Mouse (Mus musculus): ENCODE measurements around the gene Gdf11. TPM values are rescaled to one million over a fixed set of nuclear protein-coding genes. Genes with fewer than 3 reads are reported as not detected.
A peak's percentile ranks its signal among the peaks of the same experiment; 100 is the strongest.

The Gdf11 gene
- polyA plus RNA-seq, 1 experiment from 2014 or later, result 4.3 TPM

DNA sequence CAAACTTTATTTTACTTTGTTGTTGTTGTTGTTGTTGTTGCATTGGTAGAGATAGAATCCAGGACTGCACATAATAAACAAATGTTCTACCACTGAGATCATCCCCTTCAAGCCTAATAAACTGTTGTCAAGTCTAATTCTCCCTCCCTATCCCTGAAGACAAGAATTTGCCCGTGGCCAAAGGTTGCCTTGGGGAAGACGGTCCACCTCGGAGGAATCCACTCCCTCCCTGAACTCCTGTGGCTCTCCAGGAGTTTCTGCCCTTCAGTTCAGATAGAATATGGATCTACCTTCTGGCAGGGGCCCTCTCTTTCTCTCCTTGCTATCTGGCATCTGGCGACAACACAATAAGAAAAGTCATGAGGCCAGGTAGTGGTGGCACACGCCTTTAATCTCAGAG is 13.3 kb upstream of the Gdf11 start:
- ATAC-seq (ENCODE audit: insufficient number of reproducible peaks, low FRiP score), result no peak
- H3K4me2 ChIP-seq, result no peak overlapping the region
- WGBS, result 71% methylated on average over 5 of the region's 5 CpGs
- 0 out of 2 replicates have a peak, but pooled peaks cover 7% of the 10 kb centered on the region for H3K4me1 ChIP-seq (replicated peaks)
- H3K27me3 ChIP-seq (replicated peaks), result no peaks in the 10 kb centered on the region
- no peak overlapping the region for H3K4me3 ChIP-seq
- H3K9ac ChIP-seq, result no peak overlapping the region
- H3K9me3 ChIP-seq (replicated peaks), result no peaks in the 10 kb centered on the region
- no peak overlapping the region for H3K27ac ChIP-seq (ENCODE audit: poor library complexity, severe bottlenecking)
- no peaks in the 10 kb centered on the region for H3K36me3 ChIP-seq

DNA sequence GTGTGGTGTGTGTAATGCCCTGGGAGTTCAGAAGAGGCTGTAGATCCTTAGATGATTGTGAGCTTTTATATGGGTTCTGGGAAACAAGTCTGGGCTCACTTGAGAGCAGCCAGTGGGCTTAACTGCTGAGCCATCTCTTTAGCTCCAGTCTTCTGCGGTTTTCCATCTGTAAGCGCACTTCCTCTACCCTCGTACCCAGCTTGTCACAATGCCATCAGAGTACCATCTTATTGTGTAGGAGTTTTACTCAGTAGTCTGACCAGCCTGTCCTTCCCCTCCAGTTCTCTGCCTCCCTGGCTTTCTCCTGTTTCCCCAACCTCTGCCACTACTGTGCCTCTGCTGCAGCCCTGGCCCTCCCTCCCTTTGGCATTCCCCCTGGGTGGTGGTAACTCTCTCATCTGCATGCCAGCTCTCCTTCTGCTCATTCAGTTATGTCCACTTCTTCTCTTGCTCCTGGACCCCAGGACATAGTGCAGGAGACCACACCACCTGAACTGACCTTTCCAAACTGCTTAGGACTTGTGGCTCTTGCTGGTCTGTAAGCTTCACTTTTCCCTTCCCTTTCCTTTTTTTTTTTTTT is 11.0 kb upstream of the Gdf11 start:
- Histone ChIP-seq H3K36me3 (no peaks in the 10 kb centered on the region), H3K9ac (no peak overlapping the region), H3K9me3 (replicated peaks) (no peaks in the 10 kb centered on the region), H3K27me3 (replicated peaks) (no peaks in the 10 kb centered on the region), H3K4me2 (no peak overlapping the region), H3K4me1 (replicated peaks) (no peaks in the 10 kb centered on the region), H3K4me3 (no peak overlapping the region), H3K27ac (ENCODE audit: poor library complexity, severe bottlenecking) (no peak overlapping the region)
- no peak for ATAC-seq (ENCODE audit: insufficient number of reproducible peaks, low FRiP score)
- WGBS, result 69% methylated on average over 3 of the region's 3 CpGs

DNA sequence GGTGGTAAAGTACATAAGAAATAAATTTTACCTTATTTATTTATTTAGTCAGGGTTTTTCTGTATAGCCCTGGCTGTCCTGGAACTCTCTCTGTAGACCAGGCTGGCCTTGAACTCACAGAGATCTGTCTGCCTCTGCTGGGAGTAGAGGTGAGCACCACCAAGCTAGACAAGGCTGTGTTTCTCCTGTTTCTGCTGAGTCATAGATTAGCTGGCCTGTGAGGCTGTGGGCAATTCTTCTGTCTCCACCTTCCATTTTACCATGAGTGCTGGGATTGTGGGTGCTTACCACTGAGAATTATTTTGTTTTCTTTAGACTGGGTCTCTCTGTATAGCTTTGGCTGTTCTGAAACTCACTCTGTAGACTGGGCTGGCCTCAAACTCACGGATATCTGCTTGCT is 9.9 kb upstream of the Gdf11 start:
- H3K36me3 ChIP-seq, result no peaks in the 10 kb centered on the region
- H3K9ac ChIP-seq, result no peak overlapping the region
- no peak for ATAC-seq (ENCODE audit: insufficient number of reproducible peaks, low FRiP score)
- no peaks in the 10 kb centered on the region for H3K9me3 ChIP-seq (replicated peaks)
- H3K4me1 ChIP-seq (replicated peaks), result peaks cover 5% of the 10 kb centered on the region
- peaks cover 10% of the 10 kb centered on the region for H3K27me3 ChIP-seq (replicated peaks)
- WGBS, result 65% methylated on average over 1 of the region's 1 CpGs
- no peak overlapping the region for H3K4me2 ChIP-seq
- H3K4me3 ChIP-seq, result no peak overlapping the region
- H3K27ac ChIP-seq (ENCODE audit: poor library complexity, severe bottlenecking), result no peak overlapping the region

DNA sequence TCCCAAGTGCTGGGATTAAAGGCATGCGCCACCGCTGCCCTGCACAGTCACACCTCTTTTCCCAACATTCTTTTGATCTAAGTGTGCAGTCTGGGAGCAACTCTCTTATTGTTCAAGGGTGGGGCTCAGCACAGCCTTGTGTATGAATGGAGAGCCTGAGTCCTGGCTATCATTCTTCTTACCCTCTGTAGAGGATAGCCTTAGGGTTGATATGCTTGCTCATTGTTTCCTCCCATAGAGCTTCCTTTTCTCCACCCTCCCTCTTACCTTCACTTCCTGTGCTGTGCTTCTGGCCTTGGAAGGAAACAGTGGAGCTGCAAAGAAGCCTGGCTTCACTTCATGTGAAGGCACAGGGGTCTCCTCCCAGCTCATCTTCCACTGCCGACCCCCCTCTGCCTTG is 9.2 kb upstream of the Gdf11 start, which contains the start of gene Cd63:
Cd63 (plus strand) TSS at position 292 of the 400 bp plus-strand sequence.
- Histone ChIP-seq H3K4me2 (no peak within 1 kb of the TSS), H3K4me1 (replicated peaks) (peaks cover 12% of the 10 kb centered on the region), H3K27me3 (replicated peaks) (peaks cover 17% of the 10 kb centered on the region), H3K4me3 (no peak within 1 kb of the TSS), H3K36me3 (no peaks in the 10 kb centered on the region), H3K9ac (no peak within 1 kb of the TSS), H3K9me3 (replicated peaks) (no peaks in the 10 kb centered on the region), H3K27ac (ENCODE audit: poor library complexity, severe bottlenecking) (no peak within 1 kb of the TSS)
- 0 out of 2 replicates have a peak, but pooled peaks have one; percentile 24 for ATAC-seq (ENCODE audit: insufficient number of reproducible peaks, low FRiP score)
- WGBS, result 84% methylated on average over 3 of the region's 3 CpGs

DNA sequence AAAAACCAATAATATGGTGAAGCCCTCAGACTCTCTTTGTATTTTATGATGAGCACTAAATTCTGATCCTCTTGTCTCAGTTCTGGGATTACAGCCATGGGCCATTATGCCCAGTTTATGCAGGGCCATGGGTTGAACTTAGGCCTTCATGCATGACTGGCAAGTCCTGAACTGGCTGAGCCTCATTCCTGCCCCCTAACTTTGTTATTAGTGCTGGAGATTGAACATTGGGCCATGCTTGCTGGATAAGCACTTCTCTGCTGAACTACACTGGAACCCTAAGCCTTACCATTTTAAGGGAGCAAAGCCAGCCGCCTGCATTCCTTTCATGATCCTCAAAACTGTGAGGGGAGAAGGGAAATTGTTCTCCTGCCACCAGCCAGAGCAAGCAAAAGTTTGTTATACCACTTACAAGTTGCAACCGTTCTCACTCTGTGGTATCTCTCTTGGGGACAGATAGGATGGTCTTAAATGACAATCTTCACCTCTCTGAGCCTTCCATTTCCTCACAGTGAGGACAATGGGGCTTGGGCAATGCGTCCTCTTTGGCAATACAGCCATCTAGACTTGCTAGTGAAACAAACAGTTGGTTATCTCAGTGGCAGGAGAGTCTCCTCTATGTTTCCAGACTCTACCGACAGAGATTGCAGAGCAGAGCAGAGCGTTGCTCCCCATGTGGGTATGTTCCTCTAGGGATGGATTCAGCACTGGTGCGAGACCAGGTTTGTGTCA is 8.4 kb upstream of the Gdf11 start:
- no peak for ATAC-seq (ENCODE audit: insufficient number of reproducible peaks, low FRiP score)
- Histone ChIP-seq H3K36me3 (no peaks in the 10 kb centered on the region), H3K9ac (no peak overlapping the region), H3K4me3 (no peak overlapping the region), H3K27ac (ENCODE audit: poor library complexity, severe bottlenecking) (no peak overlapping the region), H3K4me2 (no peak overlapping the region), H3K4me1 (replicated peaks) (peaks cover 18% of the 10 kb centered on the region), H3K9me3 (replicated peaks) (no peaks in the 10 kb centered on the region), H3K27me3 (replicated peaks) (peaks cover 17% of the 10 kb centered on the region)
- WGBS, result 61% methylated on average over 6 of the region's 6 CpGs

DNA sequence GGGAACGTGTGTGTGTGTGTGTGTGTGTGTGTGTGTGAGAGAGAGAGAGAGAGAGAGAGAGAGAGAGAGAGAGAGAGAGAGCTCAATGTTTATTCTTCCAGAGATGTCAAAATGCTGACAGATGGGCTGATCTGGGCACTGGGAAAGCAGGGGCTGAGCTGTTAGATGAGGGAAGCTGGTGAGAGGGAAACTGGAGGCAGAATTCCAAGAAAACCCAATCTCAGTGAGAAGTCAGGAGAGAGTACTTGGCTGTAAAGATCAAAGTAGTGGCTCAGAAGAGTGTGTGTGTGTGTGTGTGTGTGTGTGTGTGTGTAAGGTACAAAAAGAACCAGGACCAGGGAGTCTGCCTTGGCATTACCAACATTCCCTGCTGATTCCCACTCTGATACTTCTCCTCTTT is 6.0 kb upstream of the Gdf11 start:
- Histone ChIP-seq H3K4me2 (no peak overlapping the region), H3K27me3 (replicated peaks) (peaks cover 26% of the 10 kb centered on the region), H3K4me1 (replicated peaks) (peaks cover 20% of the 10 kb centered on the region), H3K4me3 (no peak overlapping the region), H3K9ac (no peak overlapping the region), H3K27ac (ENCODE audit: poor library complexity, severe bottlenecking) (no peak overlapping the region), H3K36me3 (no peaks in the 10 kb centered on the region), H3K9me3 (replicated peaks) (no peaks in the 10 kb centered on the region)
- no peak for ATAC-seq (ENCODE audit: insufficient number of reproducible peaks, low FRiP score)
- 11% methylated on average over 1 of the region's 1 CpGs for WGBS

DNA sequence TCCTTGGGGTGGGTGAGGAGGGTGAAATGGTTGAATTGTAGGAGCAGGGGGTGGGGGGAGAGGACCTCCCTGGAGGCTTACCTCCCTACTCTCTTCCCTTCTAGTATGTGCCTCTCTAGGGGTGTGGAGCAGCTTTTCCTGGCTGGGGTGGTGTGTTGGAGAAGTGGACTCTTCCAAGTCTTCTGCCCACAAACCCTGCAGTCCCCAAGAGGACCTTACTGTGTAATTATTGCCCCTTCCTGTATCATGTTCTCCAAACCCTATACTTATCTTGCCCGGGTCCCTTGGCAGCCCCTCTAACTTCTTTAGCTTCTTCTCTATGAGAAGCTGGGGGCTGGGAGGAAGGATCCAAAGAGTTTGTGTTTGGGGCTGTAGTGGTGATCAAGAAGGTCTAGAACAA is 5.3 kb upstream of the Gdf11 start:
- H3K27ac ChIP-seq (ENCODE audit: poor library complexity, severe bottlenecking), result no peak overlapping the region
- peaks cover 26% of the 10 kb centered on the region for H3K27me3 ChIP-seq (replicated peaks)
- no peaks in the 10 kb centered on the region for H3K9me3 ChIP-seq (replicated peaks)
- H3K4me3 ChIP-seq, result no peak overlapping the region
- H3K4me2 ChIP-seq, result no peak overlapping the region
- H3K9ac ChIP-seq, result no peak overlapping the region
- WGBS, result 39% methylated on average over 1 of the region's 1 CpGs
- no peak for ATAC-seq (ENCODE audit: insufficient number of reproducible peaks, low FRiP score)
- peaks cover 25% of the 10 kb centered on the region for H3K4me1 ChIP-seq (replicated peaks)
- no peaks in the 10 kb centered on the region for H3K36me3 ChIP-seq

DNA sequence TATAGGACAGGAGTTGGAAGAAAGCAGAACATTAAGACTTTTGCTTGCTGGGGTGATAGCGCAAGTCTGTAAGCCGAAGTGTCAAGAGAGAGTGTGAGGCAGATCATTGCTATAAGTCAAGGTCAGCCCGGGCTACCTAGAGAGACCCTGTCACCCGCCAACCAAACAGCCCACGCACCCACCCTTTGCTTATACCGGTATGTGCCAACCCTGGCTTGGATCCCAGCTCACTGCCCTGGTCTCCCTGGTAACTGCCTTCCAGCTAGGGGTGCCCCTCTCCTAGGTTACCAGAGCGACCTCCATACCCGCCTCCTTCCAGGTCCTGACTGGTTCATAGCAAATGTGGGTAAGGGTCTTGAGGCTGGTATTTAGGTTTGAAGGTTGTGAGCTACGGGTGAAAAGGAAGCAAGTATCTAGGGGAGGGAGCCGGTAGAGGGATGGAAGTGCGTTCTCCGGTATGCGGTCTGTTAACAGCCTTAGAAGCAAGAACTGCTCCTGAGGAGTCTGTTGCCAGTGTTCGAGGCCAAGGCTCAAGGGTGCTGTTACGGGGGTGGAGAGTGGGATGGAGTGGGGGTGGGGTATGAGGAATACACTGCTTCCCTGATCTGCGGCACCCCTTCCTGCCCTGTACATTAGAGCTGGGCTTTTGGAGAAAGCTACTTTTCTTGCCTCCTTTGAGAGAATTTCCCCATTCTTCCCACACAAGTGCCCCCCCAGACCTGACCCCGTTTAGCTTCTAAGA is 4.6 kb upstream of the Gdf11 start:
- 5% methylated on average over 17 of the region's 17 CpGs for WGBS
- Histone ChIP-seq H3K9ac (peak overlapping the region; percentile 46; the same call in 1 of the 2 replicates), H3K36me3 (no peaks in the 10 kb centered on the region), H3K4me1 (replicated peaks) (peaks cover 25% of the 10 kb centered on the region), H3K27me3 (replicated peaks) (peaks cover 26% of the 10 kb centered on the region), H3K9me3 (replicated peaks) (no peaks in the 10 kb centered on the region), H3K4me3 (peak overlapping the region; percentile 32), H3K27ac (ENCODE audit: poor library complexity, severe bottlenecking) (no peak overlapping the region), H3K4me2 (peak overlapping the region; percentile 50)
- no peak for ATAC-seq (ENCODE audit: insufficient number of reproducible peaks, low FRiP score)

DNA sequence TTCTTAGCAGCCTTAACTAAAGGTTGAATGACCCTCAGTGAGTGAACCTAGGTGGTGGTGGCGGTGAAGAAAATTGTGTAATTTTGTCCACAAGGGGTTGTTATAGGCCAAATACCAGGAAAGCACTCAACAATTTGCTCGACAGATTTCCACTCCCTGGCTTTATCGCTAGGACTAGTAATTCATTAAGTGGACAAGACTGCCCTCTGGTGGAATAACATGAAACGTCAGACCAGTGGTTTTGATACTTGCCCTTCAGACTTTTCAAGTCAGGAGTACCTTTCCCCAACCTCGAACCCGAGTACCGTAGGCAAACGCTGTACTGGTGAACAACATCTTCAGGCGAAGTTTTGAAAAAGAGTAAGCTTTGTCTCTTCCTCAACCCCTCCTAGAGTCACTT is 3.9 kb upstream of the Gdf11 start:
- 0 out of 2 replicates have a peak overlapping the region, but pooled peaks have one; percentile 46 for H3K9ac ChIP-seq
- WGBS, result under 1% methylated on average over 9 of the region's 9 CpGs
- H3K9me3 ChIP-seq (replicated peaks), result no peaks in the 10 kb centered on the region
- H3K36me3 ChIP-seq, result no peaks in the 10 kb centered on the region
- peaks cover 27% of the 10 kb centered on the region for H3K4me1 ChIP-seq (replicated peaks)
- H3K27ac ChIP-seq (ENCODE audit: poor library complexity, severe bottlenecking), result no peak overlapping the region
- no peak for ATAC-seq (ENCODE audit: insufficient number of reproducible peaks, low FRiP score)
- peak overlapping the region; percentile 32 for H3K4me3 ChIP-seq
- H3K4me2 ChIP-seq, result peak overlapping the region; percentile 50
- H3K27me3 ChIP-seq (replicated peaks), result peaks cover 26% of the 10 kb centered on the region

DNA sequence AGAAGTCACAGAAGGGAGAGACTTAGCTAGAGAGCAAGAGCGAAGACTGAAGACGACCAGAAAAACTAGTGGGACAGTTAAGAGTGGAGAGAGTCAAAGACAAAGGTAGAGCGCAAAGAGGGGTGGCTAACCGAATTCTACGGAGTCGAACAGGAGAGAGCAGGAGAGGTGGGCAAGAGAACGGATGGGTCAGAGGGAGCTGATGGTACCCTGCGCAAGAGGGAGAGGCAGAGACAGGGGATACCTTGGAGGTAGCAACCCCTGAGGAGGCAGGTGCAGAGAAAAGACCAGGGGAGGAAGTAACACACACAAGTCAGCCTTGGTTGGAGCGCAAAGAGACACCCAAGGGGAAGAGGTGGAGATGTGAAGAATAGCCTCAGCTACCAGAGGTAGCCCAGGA is 728 bp upstream of the Gdf11 start:
- H3K4me2 ChIP-seq, result peak overlapping the region; percentile 85
- H3K4me1 ChIP-seq (replicated peaks), result peaks cover 46% of the 10 kb centered on the region
- WGBS, result 2% methylated on average over 9 of the region's 9 CpGs
- ATAC-seq (ENCODE audit: insufficient number of reproducible peaks, low FRiP score), result no peak
- peaks cover 24% of the 10 kb centered on the region for H3K27me3 ChIP-seq (replicated peaks)
- 0 out of 2 replicates have a peak overlapping the region, but pooled peaks have one; percentile 23 for H3K27ac ChIP-seq (ENCODE audit: poor library complexity, severe bottlenecking)
- no peaks in the 10 kb centered on the region for H3K9me3 ChIP-seq (replicated peaks)
- H3K4me3 ChIP-seq, result peak overlapping the region; percentile 66
- peaks cover 4% of the 10 kb centered on the region; the same call in 1 of the 2 replicates for H3K36me3 ChIP-seq
- peak overlapping the region; percentile 69 for H3K9ac ChIP-seq

All from heart, embryonic 12.5 days (tissue).